Mouse (Mus musculus) intestine, embryonic 14.5 days (tissue): ENCODE data around the gene Msh3. TPM values are rescaled to one million over a fixed set of nuclear protein-coding genes. Genes with fewer than 3 reads are reported as not detected.

Source experiments
- polyA plus RNA-seq: library from polyadenylated mRNA; unstranded; fragments of >200 nt; fragmentation: Nextera tagmentation; extraction: Ambion mirVana; gene quantifications from 2 replicates; pipeline ENCODE4 v1.2.1, GENCODE M21; 2014

The Msh3 gene
- polyA plus RNA-seq, 1 experiment from 2014 or later: 30.2 TPM

Other genes starting within 250 kb of the Msh3 start
- gene Rasgrf2, start 223.3 kb downstream of the Msh3 start, polyA plus RNA-seq: 1.0 and 1.5 TPM in 2 replicates
- 1.1 TPM in 2 replicates for gene Gm20379, start 49.0 kb downstream of the Msh3 start, polyA plus RNA-seq
- 18.6 and 19.5 TPM in 2 replicates for gene Dhfr, start 277 bp downstream of the Msh3 start, polyA plus RNA-seq
- 0.12 TPM in 1 of 2 replicates, not detected in the other for gene Ankrd34b, start 70.9 kb upstream of the Msh3 start, polyA plus RNA-seq
- gene Fam151b, start 129.0 kb upstream of the Msh3 start, polyA plus RNA-seq: 0.15 and 0.41 TPM in 2 replicates
- gene Zfyve16, start 175.9 kb upstream of the Msh3 start, polyA plus RNA-seq: 12.7 and 13.0 TPM in 2 replicates
- gene Spz1, start 221.2 kb upstream of the Msh3 start, polyA plus RNA-seq: not detected in 2 replicates